Mouse (Mus musculus) spleen, adult 2 months (tissue): Measurements from ENCODE around the gene Nup93. TPM values are rescaled to one million over a fixed set of nuclear protein-coding genes. Genes with fewer than 3 reads are reported as not detected.

ENCODE experiments used
- DNase-seq, 2 experiments: peaks; one replicate each; pipeline versions ENCODE4 v3.0.0 to v3.0.0-alpha.2; 2012 to 2021; ENCODE audit warnings: low spot score in 2 of 2, low read depth in 1 of 2
- H3K27ac ChIP-seq: fragments of 200-500 bp; 2 replicates; pipeline ENCODE4 v1.5.1; 2012; ENCODE audit warnings: low read length, inconsistent platforms; ENCODE audit not compliant: insufficient read depth
- H3K27me3 ChIP-seq: fragments of 200-500 bp; 2 replicates; pipeline ENCODE4 v1.6.1; 2012; ENCODE audit warnings: mild to moderate bottlenecking, moderate library complexity, low read length, inconsistent platforms; ENCODE audit not compliant: control insufficient read depth, insufficient read depth
- H3K36me3 ChIP-seq: fragments of 200-500 bp; 2 replicates; pipeline ENCODE4 v1.6.1; 2012; ENCODE audit warnings: mild to moderate bottlenecking, low read length, inconsistent platforms; ENCODE audit not compliant: control insufficient read depth, insufficient read depth
- H3K4me1 ChIP-seq: fragments of 200-500 bp; 2 replicates; pipeline ENCODE4 v1.6.1; 2011; ENCODE audit warnings: inconsistent platforms; ENCODE audit not compliant: control insufficient read depth, insufficient read depth, insufficient read length
- H3K4me3 ChIP-seq: fragments of 200-500 bp; 2 replicates; pipeline ENCODE4 v1.5.1; 2011; ENCODE audit warnings: mild to moderate bottlenecking, inconsistent platforms; ENCODE audit not compliant: insufficient read depth, insufficient read length; ENCODE audit errors: extremely low read depth
- CTCF ChIP-seq: fragments of 200-500 bp; IDR thresholded peaks from 2 replicates; pipeline ENCODE4 v1.5.1; 2011; ENCODE audit warnings: mild to moderate bottlenecking, inconsistent platforms; ENCODE audit not compliant: insufficient read depth, insufficient read length, insufficient replicate concordance; ENCODE audit errors: extremely low read depth
- POLR2A ChIP-seq: fragments of 200-500 bp; IDR thresholded peaks from 2 replicates; pipeline ENCODE4 v1.6.1; 2011; ENCODE audit warnings: low read depth, low read length, inconsistent platforms
- WGBS: fragments of 180-500 bp; shearing (Covaris S2); methylation state at CpG from one replicate; pipeline ENCODE4 v1.1.7; 2018; 5-methylcytosine and 5-hydroxymethylcytosine counted together
- polyA plus RNA-seq: library from polyadenylated mRNA; depleted of rRNA; stranded (reverse); fragments of >200 nt; gene quantifications from 2 replicates; pipeline ENCODE4 v1.2.3, GENCODE M21; 2012

Nup93 gene
- polyA plus RNA-seq, 1 experiment = 13.2 TPM

GRCm38 (mm10) chr8:94266344-94267191 is 52.2 kb downstream of the Nup93 start:
- TF ChIP-seq CTCF (no peak), POLR2A (no peak)
- no peak overlapping the region for H3K4me3 ChIP-seq
- no peaks in the 10 kb centered on the region for H3K27me3 ChIP-seq
- 93% methylated on average over 10 of the region's 10 CpGs for WGBS
- H3K27ac ChIP-seq = no peak overlapping the region
- H3K36me3 ChIP-seq = no peaks in the 10 kb centered on the region
- no peaks in the 10 kb centered on the region for H3K4me1 ChIP-seq
- DNase-seq = no peak

- WGBS = 94% methylated on average over 3 of the region's 3 CpGs
- no peaks in the 10 kb centered on the region for H3K36me3 ChIP-seq
- no peak for DNase-seq
- H3K4me3 ChIP-seq = no peak overlapping the region
- H3K4me1 ChIP-seq = no peaks in the 10 kb centered on the region
- H3K27me3 ChIP-seq = no peaks in the 10 kb centered on the region
- no peak for TF ChIP-seq CTCF
- no peak for TF ChIP-seq POLR2A
- no peak overlapping the region for H3K27ac ChIP-seq
These were observed 54.1 kb downstream of the Nup93 start for GRCm38 (mm10) chr8:94268359-94268890.

GRCm38 (mm10) chr8:94270309-94270708 is 55.9 kb downstream of the Nup93 start:
- Histone ChIP-seq H3K27me3 (no peaks in the 10 kb centered on the region), H3K36me3 (no peaks in the 10 kb centered on the region), H3K4me1 (no peaks in the 10 kb centered on the region), H3K27ac (no peak overlapping the region), H3K4me3 (no peak overlapping the region)
- DNase-seq = no peak
- WGBS = 95% methylated on average over 7 of the region's 7 CpGs
- TF ChIP-seq CTCF (no peak), POLR2A (no peak)

GRCm38 (mm10) chr8:94271102-94271501 is 56.7 kb downstream of the Nup93 start:
- 99% methylated on average over 7 of the region's 7 CpGs for WGBS
- H3K27ac ChIP-seq = no peak overlapping the region
- H3K4me3 ChIP-seq = no peak overlapping the region
- no peaks in the 10 kb centered on the region for H3K36me3 ChIP-seq
- DNase-seq = no peak
- H3K4me1 ChIP-seq = no peaks in the 10 kb centered on the region
- TF ChIP-seq POLR2A = no peak
- no peaks in the 10 kb centered on the region for H3K27me3 ChIP-seq

GRCm38 (mm10) chr8:94272612-94273011 is 58.2 kb downstream of the Nup93 start:
- Histone ChIP-seq H3K27me3 (no peaks in the 10 kb centered on the region), H3K4me3 (no peak overlapping the region), H3K27ac (no peak overlapping the region), H3K36me3 (no peaks in the 10 kb centered on the region), H3K4me1 (no peaks in the 10 kb centered on the region)
- DNase-seq = no peak
- WGBS = 57% methylated on average over 3 of the region's 3 CpGs
- TF ChIP-seq CTCF (no peak), POLR2A (no peak)

DNA sequence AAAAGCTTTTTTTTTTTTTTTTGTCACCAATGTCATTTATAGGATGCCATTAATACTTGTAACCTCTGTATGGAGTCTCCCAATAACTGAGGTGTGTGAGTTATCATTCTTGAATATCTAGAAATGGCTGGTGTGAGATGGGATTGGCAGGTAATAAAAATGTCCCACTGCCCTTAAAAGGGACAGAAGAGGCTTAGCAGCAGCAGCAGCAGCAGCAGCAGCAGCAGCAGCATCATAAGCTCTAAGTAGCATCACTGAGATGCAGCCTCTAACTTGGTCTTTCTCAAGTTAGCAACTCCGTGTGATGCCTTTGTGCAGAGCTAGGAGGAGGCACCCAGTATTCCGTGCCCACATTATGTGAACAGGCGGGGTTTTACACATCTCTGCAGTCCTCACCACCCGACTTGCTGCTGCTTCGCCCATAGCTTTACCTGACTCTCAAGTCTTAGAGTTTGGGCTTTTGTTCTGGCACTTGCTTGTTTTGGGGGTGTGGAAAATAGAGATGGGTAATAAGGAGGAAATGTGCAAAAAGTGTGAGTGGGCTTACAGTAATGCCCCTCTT is 59.0 kb downstream of the Nup93 start:
- no peak for TF ChIP-seq POLR2A
- no peak for TF ChIP-seq CTCF
- Histone ChIP-seq H3K36me3 (no peaks in the 10 kb centered on the region), H3K4me1 (no peaks in the 10 kb centered on the region), H3K4me3 (no peak overlapping the region), H3K27me3 (no peaks in the 10 kb centered on the region), H3K27ac (no peak overlapping the region)
- no peak for DNase-seq
- WGBS = 95% methylated on average over 5 of the region's 5 CpGs

GRCm38 (mm10) chr8:94274030-94274429 is 59.7 kb downstream of the Nup93 start:
- no peaks in the 10 kb centered on the region for H3K4me1 ChIP-seq
- TF ChIP-seq CTCF (no peak), POLR2A (no peak)
- H3K27ac ChIP-seq = no peak overlapping the region
- H3K36me3 ChIP-seq = no peaks in the 10 kb centered on the region
- H3K4me3 ChIP-seq = no peak overlapping the region
- no peaks in the 10 kb centered on the region for H3K27me3 ChIP-seq
- 88% methylated on average over 5 of the region's 5 CpGs for WGBS
- DNase-seq = no peak
